Mouse (Mus musculus): ENCODE data around the gene Cad.

DNA sequence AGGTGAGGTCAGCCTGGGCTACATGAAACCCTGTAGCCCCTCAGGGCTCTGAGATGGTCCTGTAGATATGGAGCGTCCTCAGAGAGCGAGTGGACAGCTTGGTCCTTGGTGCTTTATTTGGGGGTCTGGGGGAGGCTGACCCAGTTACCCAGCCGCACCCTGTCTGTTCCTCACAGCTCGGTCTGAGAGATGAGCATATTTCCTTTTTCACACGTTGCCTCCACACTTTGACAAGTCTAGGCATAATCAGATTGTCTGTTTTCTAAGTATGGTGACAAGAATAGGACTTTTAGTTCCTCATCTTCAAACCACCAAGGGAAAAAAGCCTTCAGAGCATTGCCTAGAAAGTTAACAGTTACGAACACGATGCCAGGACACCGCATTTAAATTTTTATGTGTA, 66.5 kb downstream of the Cad start:
- no peak for TF ChIP-seq CTCF (IDR thresholded peaks at IDR 0.05; ENCODE audit: insufficient read depth, low read length)
- TF ChIP-seq POLR2A (IDR thresholded peaks at IDR 0.05; ENCODE audit: borderline replicate concordance, extremely low read depth, low read depth, low read length): no peak

All from lung, adult 2 months (tissue).